Mouse (Mus musculus) stomach, embryonic 15.5 days (tissue): ENCODE results near the gene Tmbim6. TPM values are rescaled to one million over a fixed set of nuclear protein-coding genes. Genes with fewer than 3 reads are reported as not detected.
"Not testable (repeated sequence)": the region's sequence is repeated elsewhere in the genome, so short reads cannot be mapped to it uniquely, and the experiment has no call there.

Experiments
- ATAC-seq: fragments of 200-750 bp; cut with Nextera tagmentation; 2 replicates; pipeline ENCODE4 v1.8.0; 2017; ENCODE audit warnings: low read depth, moderate number of reproducible peaks, moderate TSS enrichment; ENCODE audit not compliant: insufficient read depth, low FRiP score
- H3K27ac ChIP-seq: fragments of 300-500 bp; sonication (generic); 2 replicates; pipeline ENCODE4 v1.5.1; 2015; ENCODE audit warnings: mild to moderate bottlenecking, inconsistent platforms
- H3K27me3 ChIP-seq: fragments of 300-500 bp; sonication (generic); replicated peaks from 2 replicates; pipeline ENCODE4 v1.6.1; 2015; ENCODE audit warnings: inconsistent platforms
- H3K36me3 ChIP-seq: fragments of 300-500 bp; sonication (generic); 2 replicates; pipeline ENCODE4 v1.6.1; 2015; ENCODE audit warnings: inconsistent platforms
- H3K4me1 ChIP-seq: fragments of 300-500 bp; sonication (generic); 2 replicates; pipeline ENCODE4 v1.6.1; 2015; ENCODE audit warnings: inconsistent platforms
- H3K4me2 ChIP-seq: fragments of 300-500 bp; sonication (generic); 2 replicates; pipeline ENCODE4 v1.6.1; 2015; ENCODE audit warnings: mild to moderate bottlenecking, inconsistent platforms
- H3K4me3 ChIP-seq: fragments of 300-500 bp; sonication (generic); replicated peaks from 2 replicates; pipeline ENCODE4 v1.5.1; 2015; ENCODE audit warnings: inconsistent platforms
- H3K9ac ChIP-seq: fragments of 300-500 bp; sonication (generic); 2 replicates; pipeline ENCODE4 v1.6.1; 2015; ENCODE audit warnings: inconsistent platforms
- H3K9me3 ChIP-seq: fragments of 300-500 bp; sonication (generic); 2 replicates; pipeline ENCODE4 v1.6.1; 2016; ENCODE audit warnings: inconsistent platforms
- WGBS: fragments of 180-500 bp; shearing (Covaris S2); methylation state at CpG from one replicate; pipeline ENCODE4 v1.1.7; 2015; 5-methylcytosine and 5-hydroxymethylcytosine counted together
- polyA plus RNA-seq: library from polyadenylated mRNA; unstranded; fragments of >200 nt; fragmentation: Nextera tagmentation; extraction: Ambion mirVana; gene quantifications from 2 replicates; pipeline ENCODE4 v1.2.1, GENCODE M21; 2015

Gene Tmbim6
- polyA plus RNA-seq, 1 experiment from 2014 or later = 426 TPM

DNA sequence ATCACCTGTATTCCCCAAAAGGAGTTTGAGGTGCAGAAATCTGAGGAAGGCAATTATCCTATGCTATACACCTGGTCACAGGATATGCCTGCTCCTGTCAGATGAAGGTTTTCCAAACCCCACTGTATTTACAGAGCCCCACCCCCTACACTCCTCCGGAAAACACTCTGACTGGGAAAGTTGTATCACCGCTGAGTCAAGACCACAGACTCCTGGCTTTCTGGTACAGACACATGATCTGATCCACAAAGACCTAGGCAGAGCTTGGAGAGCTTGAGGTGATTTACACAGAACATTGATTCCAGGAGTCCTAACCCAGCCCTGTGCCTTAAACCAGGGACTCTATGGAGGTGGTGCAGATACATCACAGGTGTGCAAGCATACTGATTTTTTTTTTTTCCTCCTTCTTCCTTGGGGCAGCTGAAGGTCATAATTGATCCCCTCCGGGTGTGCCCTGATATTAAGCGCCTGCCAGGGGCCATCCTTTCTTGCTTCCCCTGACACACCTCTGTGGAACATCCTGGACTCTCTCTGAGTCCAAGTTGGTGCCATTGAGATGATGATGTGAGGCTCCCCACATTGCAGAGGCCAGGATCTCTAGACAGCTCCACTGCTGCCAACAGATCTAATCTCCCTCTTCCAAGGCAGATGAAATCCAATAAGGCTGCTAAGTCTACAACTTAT lies 24.0 kb upstream of the Tmbim6 start:
- H3K4me1 ChIP-seq = peaks cover 21% of the 10 kb centered on the region; the same call in 1 of the 2 replicates
- ATAC-seq = no peak
- WGBS = 36% methylated on average over 4 of the region's 4 CpGs
- H3K27me3 ChIP-seq = no peaks in the 10 kb centered on the region
- H3K9me3 ChIP-seq = no peaks in the 10 kb centered on the region
- H3K36me3 ChIP-seq = no peaks in the 10 kb centered on the region
- peak overlapping the region; percentile 87 for H3K4me3 ChIP-seq
- peak overlapping the region; percentile 89 for H3K4me2 ChIP-seq
- H3K9ac ChIP-seq = 0 out of 2 replicates have a peak overlapping the region, but pooled peaks have one; percentile 76
- H3K27ac ChIP-seq = no peak overlapping the region

- peak overlapping the region; percentile 76 for H3K9ac ChIP-seq
- peak overlapping the region; percentile 92 for H3K27ac ChIP-seq
- 2% methylated on average over 37 of the region's 39 CpGs for WGBS
- H3K9me3 ChIP-seq = no peaks in the 10 kb centered on the region
- ATAC-seq = no peak
- H3K4me2 ChIP-seq = peak overlapping the region; percentile 89
- peaks cover 14% of the 10 kb centered on the region; the same call in 1 of the 2 replicates for H3K4me1 ChIP-seq
- no peaks in the 10 kb centered on the region for H3K27me3 ChIP-seq
- H3K36me3 ChIP-seq = no peaks in the 10 kb centered on the region
- H3K4me3 ChIP-seq = peak overlapping the region; percentile 87
Observed at GRCm38 (mm10) chr15:99369391-99370171, 23.1 kb upstream of the Tmbim6 start.

DNA sequence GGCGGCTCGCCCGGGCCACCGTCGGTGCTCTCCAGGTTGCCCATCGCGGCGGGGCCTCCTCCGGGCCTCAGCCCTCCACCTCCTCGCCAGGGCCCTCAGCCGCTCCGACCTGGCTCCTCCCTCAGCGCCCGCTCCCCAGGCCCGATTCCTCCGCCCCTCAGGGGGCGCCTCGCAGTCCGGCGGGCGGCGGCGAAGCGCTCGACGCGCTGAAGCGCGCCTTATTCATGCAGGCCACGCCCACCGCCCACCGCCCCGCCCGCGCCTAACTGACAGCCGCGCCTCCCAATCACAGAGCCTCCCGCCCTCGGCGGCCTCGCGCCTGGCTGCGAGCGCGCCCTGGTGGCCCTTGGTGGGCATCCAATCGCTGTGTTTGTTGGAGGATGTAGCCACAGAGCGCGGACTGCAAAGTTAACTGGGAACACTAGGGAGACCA lies 22.4 kb upstream of the Tmbim6 start, which contains the start of gene Fmnl3:
Fmnl3 (minus strand) TSS at position 224 of the 433 bp plus-strand sequence.
- ATAC-seq = peak; percentile 88
- H3K27me3 ChIP-seq = no peaks in the 10 kb centered on the region
- peak within 1 kb of the TSS; percentile 87 for H3K4me3 ChIP-seq
- H3K27ac ChIP-seq = peak within 1 kb of the TSS; percentile 92
- 1% methylated on average over 48 of the region's 48 CpGs for WGBS
- H3K9me3 ChIP-seq = no peaks in the 10 kb centered on the region
- H3K4me2 ChIP-seq = peak within 1 kb of the TSS; percentile 89
- no peaks in the 10 kb centered on the region for H3K36me3 ChIP-seq
- H3K9ac ChIP-seq = peak within 1 kb of the TSS; percentile 76
- H3K4me1 ChIP-seq = peaks cover 12% of the 10 kb centered on the region; the same call in 1 of the 2 replicates

GRCm38 (mm10) chr15:99371526-99372340 lies 20.9 kb upstream of the Tmbim6 start:
- H3K9ac ChIP-seq = no peak overlapping the region
- ATAC-seq = no peak
- no peak overlapping the region for H3K4me2 ChIP-seq
- no peaks in the 10 kb centered on the region for H3K27me3 ChIP-seq
- H3K4me3 ChIP-seq = no peak overlapping the region
- no peaks in the 10 kb centered on the region for H3K9me3 ChIP-seq
- no peaks in the 10 kb centered on the region for H3K36me3 ChIP-seq
- peaks cover 12% of the 10 kb centered on the region; the same call in 1 of the 2 replicates for H3K4me1 ChIP-seq
- no peak overlapping the region for H3K27ac ChIP-seq
- WGBS = 88% methylated on average over 7 of the region's 7 CpGs

GRCm38 (mm10) chr15:99372761-99373160 lies 19.9 kb upstream of the Tmbim6 start:
- H3K27ac ChIP-seq = no peak overlapping the region
- H3K9me3 ChIP-seq = no peaks in the 10 kb centered on the region
- no peak for ATAC-seq
- no peak overlapping the region for H3K4me2 ChIP-seq
- H3K27me3 ChIP-seq = no peaks in the 10 kb centered on the region
- H3K4me3 ChIP-seq = no peak overlapping the region
- WGBS = 71% methylated on average over 9 of the region's 9 CpGs
- H3K9ac ChIP-seq = no peak overlapping the region
- H3K36me3 ChIP-seq = no peaks in the 10 kb centered on the region
- H3K4me1 ChIP-seq = peaks cover 12% of the 10 kb centered on the region; the same call in 1 of the 2 replicates

- 94% methylated on average over 5 of the region's 5 CpGs for WGBS
- H3K27ac ChIP-seq = no peak overlapping the region
Observed at GRCm38 (mm10) chr15:99375036-99375435, 17.6 kb upstream of the Tmbim6 start.

DNA sequence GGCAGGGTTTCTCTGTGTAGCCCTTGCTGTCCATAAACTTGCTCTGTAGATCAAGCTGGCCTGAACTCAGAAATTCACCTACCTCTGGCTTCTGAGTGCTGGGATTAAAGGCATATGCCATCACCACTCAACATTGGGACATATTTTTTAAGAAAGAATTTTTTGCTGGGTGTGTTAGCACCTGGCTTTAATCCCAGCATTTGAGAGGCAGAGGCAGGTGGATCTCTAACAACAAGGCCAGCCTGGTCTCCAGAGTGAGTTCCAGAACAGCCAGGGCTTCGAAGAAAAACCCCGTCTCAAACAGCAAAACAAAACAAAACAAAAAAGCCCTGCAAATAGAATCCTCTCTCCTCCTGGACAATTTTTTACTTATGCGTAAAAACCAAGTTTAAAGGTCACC lies 17.1 kb upstream of the Tmbim6 start:
- H3K4me1 ChIP-seq = no peaks in the 10 kb centered on the region
- H3K9ac ChIP-seq = no peak overlapping the region
- no peaks in the 10 kb centered on the region for H3K36me3 ChIP-seq
- no peaks in the 10 kb centered on the region for H3K27me3 ChIP-seq
- no peak overlapping the region for H3K4me2 ChIP-seq
- WGBS = 84% methylated on average over 3 of the region's 3 CpGs
- no peak overlapping the region for H3K27ac ChIP-seq
- no peaks in the 10 kb centered on the region for H3K9me3 ChIP-seq
- ATAC-seq = no peak
- H3K4me3 ChIP-seq = no peak overlapping the region

More at GRCm38 (mm10) chr15:99375036-99375435, 17.6 kb upstream of the Tmbim6 start:
- Histone ChIP-seq H3K9ac (no peak overlapping the region), H3K4me1 (no peaks in the 10 kb centered on the region), H3K36me3 (no peaks in the 10 kb centered on the region), H3K27me3 (no peaks in the 10 kb centered on the region), H3K4me3 (no peak overlapping the region), H3K4me2 (no peak overlapping the region), H3K9me3 (no peaks in the 10 kb centered on the region)
- no peak for ATAC-seq

DNA sequence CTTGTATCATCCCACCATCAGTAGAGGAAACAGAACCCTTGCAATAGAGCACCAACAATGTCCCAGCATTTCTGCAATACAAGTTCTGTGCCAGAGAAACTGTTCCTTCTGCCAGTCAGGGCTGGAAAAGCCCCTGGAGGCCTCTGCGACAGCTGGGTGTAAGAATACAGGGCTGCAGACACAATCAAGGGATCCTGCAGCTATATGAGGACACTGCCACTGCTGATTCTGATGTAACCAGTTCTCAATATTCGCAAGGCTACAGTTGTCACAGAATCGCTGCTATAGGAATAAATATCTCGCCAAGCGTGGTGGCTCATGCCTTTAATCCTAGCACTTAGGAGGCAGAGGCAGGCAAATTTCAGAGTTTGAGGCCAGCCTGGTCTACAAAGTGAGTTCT lies 16.4 kb upstream of the Tmbim6 start:
- Histone ChIP-seq H3K9ac (no peak overlapping the region), H3K27ac (no peak overlapping the region), H3K4me1 (no peaks in the 10 kb centered on the region), H3K36me3 (no peaks in the 10 kb centered on the region), H3K27me3 (no peaks in the 10 kb centered on the region), H3K4me2 (no peak overlapping the region), H3K9me3 (no peaks in the 10 kb centered on the region), H3K4me3 (no peak overlapping the region)
- ATAC-seq = no peak
- WGBS = 88% methylated on average over 5 of the region's 5 CpGs

DNA sequence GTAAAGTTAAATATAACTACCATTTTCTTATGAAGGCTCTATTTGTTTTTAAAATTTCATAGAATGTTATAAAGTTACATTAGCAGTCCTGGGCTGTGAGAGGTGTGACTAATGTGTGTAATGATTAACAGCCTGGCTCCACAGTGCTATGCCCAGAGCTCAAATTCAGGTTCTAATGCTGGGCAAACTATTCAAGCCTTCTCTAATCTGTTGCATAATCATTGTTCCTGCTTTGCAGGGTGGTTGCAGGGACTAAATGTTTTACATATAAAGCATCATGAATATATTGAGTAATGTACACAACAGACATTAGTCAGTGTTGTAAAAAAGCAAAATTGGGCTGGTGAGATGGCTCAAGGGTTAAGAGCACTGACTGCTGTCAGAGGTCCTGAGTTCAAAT lies 9.8 kb upstream of the Tmbim6 start:
- no peak overlapping the region for H3K9ac ChIP-seq
- H3K4me1 ChIP-seq = no peaks in the 10 kb centered on the region
- H3K36me3 ChIP-seq = no peaks in the 10 kb centered on the region
- H3K9me3 ChIP-seq = no peaks in the 10 kb centered on the region
- H3K4me2 ChIP-seq = no peak overlapping the region
- peak; percentile 85 for ATAC-seq
- H3K27me3 ChIP-seq = no peaks in the 10 kb centered on the region
- H3K27ac ChIP-seq = no peak overlapping the region
- no peak overlapping the region for H3K4me3 ChIP-seq

DNA sequence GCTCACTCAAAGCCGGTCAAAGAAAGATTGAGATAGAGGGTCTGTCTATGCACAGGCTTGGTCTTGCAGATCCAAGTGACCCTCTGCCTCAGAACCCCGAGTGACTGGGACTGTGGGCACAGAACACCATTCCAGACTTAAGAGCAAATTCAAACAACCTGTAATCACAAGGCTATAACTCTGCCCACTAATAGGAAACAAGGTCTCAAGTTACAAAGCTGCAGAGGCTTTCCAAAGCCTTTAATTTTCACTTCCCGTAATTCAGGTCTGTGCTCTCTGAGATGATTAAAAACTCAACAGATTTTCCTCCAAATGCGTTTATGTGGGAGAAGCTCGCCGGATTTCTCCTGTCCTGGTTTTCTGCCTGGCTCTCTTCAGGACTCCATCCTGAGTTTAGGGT lies 8.6 kb upstream of the Tmbim6 start:
- Histone ChIP-seq H3K4me2 (no peak overlapping the region), H3K4me3 (no peak overlapping the region), H3K36me3 (no peaks in the 10 kb centered on the region), H3K9me3 (no peaks in the 10 kb centered on the region), H3K4me1 (no peaks in the 10 kb centered on the region), H3K27me3 (no peaks in the 10 kb centered on the region), H3K27ac (no peak overlapping the region; the same call in 1 of the 2 replicates), H3K9ac (no peak overlapping the region)
- 43% methylated on average over 6 of the region's 6 CpGs for WGBS
- no peak for ATAC-seq

DNA sequence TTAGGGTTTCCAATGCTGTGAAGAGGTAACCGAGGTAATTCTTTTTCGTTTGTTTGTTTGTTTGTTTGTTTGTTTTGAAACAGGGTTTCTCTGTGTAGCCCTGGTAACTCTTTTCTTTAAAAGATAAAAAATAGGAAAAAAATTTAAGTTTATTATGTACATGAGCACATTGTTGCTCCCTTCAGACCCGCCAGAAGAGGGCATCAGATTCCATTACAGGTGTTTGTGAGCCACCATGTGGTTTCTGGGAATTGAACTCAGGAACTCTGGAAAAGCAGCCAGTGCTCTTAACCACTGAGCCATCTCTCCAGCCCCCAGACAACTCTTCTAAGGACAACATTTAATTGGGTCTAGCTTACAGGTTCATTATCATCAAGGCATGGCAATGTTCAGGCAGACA lies 6.6 kb upstream of the Tmbim6 start:
- not testable (repeated sequence) for H3K27ac ChIP-seq, H3K4me2 ChIP-seq, H3K4me1 ChIP-seq, ATAC-seq, H3K4me3 ChIP-seq, H3K36me3 ChIP-seq, H3K27me3 ChIP-seq, H3K9ac ChIP-seq, H3K9me3 ChIP-seq
- WGBS = 60% methylated on average over 3 of the region's 3 CpGs
